In the genomic region with DNA sequence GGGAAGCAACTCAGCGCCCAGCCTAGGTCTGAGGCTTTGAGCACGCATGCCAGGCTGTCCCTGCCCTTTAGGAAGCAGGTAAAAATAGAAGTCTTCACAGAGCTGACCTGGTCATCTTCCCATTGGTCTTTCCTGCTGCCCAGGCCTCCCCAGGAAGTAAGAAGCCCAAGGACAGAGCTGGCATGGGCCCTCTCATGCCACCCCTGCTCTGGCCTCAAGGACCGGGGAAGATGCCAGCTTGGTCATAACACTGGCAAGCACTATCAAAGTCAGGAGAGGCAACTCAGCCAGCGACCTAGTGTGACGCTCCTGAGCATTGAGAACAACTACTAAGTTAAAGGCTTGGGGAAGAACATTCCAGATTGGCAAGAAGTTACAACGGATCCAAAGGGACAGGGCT, we compare ENCODE assay signal across 13 mouse cellular contexts. TPM values are rescaled to one million over a fixed set of nuclear protein-coding genes. Genes with fewer than 3 reads are reported as not detected.
DNase-seq lines count a peak whose midpoint lies in the region; ATAC-seq and TF ChIP-seq lines count a peak whose summit lies in the region.
"Had no signal": no experiment of that assay in that cellular context is flagged by ENCODE, and none has a peak within 500 bp of the region (broad histone marks: within the 10 kb centered on the region; RNA-seq: fewer than 3 reads in every experiment).

No protein-coding gene starts in this region.

- H3K4me3 ChIP-seq in intestine, postnatal 0 days (ENCODE audit: low read depth, low read length) = no peak overlapping the region
- no peak overlapping the region for H3K4me3 ChIP-seq in hindbrain, embryonic 16.5 days (ENCODE audit: low read length)
- H3K4me3 ChIP-seq: embryonic facial prominence, embryonic 15.5 days; forebrain, embryonic 12.5 days; liver, embryonic 12.5 days; lung, embryonic 15.5 days; stomach, embryonic 15.5 days had no signal

- no peak overlapping the region for H3K27ac ChIP-seq in intestine, postnatal 0 days (ENCODE audit: low read depth, low read length)
- no peak overlapping the region for H3K27ac ChIP-seq in hindbrain, embryonic 16.5 days (ENCODE audit: low read depth, low read length)
- H3K27ac ChIP-seq: embryonic facial prominence, embryonic 15.5 days; forebrain, embryonic 12.5 days; liver, embryonic 12.5 days; stomach, embryonic 15.5 days had no signal

- no peak for TF ChIP-seq CTCF in intestine, postnatal 0 days (IDR thresholded peaks at IDR 0.05; ENCODE audit: low read depth)

- WGBS in intestine, postnatal 0 days = 92% methylated on average over 6 of the region's 6 CpGs
- WGBS in hindbrain, embryonic 16.5 days = 93% methylated on average over 6 of the region's 6 CpGs

- H3K4me2 ChIP-seq in intestine, postnatal 0 days (replicated peaks; ENCODE audit: low read depth) = no peak overlapping the region
- no peak overlapping the region for H3K4me2 ChIP-seq in hindbrain, embryonic 16.5 days (ENCODE audit: low read length)
- H3K4me2 ChIP-seq: embryonic facial prominence, embryonic 15.5 days; forebrain, embryonic 12.5 days; liver, embryonic 12.5 days; lung, embryonic 15.5 days; stomach, embryonic 15.5 days had no signal

- H3K27me3 ChIP-seq in intestine, postnatal 0 days (replicated peaks; ENCODE audit: control insufficient read depth, insufficient read depth, low read length) = no peaks in the 10 kb centered on the region
- no peaks in the 10 kb centered on the region for H3K27me3 ChIP-seq in hindbrain, embryonic 16.5 days (replicated peaks; ENCODE audit: control insufficient read depth, insufficient read depth, low read length)
- H3K27me3 ChIP-seq: stomach, embryonic 15.5 days had no signal

- H3K9me3 ChIP-seq in intestine, postnatal 0 days (ENCODE audit: control insufficient read depth) = no peaks in the 10 kb centered on the region
- H3K9me3 ChIP-seq in hindbrain, embryonic 16.5 days (ENCODE audit: control insufficient read depth, low read length) = no peaks in the 10 kb centered on the region
- H3K9me3 ChIP-seq: embryonic facial prominence, embryonic 15.5 days; forebrain, embryonic 12.5 days; liver, embryonic 12.5 days; lung, embryonic 15.5 days; stomach, embryonic 15.5 days had no signal

- intact Hi-C loops in gastrocnemius, postnatal 36 days (cut with DNase I) = no loop called here

- H3K9ac ChIP-seq in intestine, postnatal 0 days (ENCODE audit: low read depth, low read length) = no peak overlapping the region
- H3K9ac ChIP-seq in hindbrain, embryonic 16.5 days (ENCODE audit: low read depth, low read length) = no peak overlapping the region
- H3K9ac ChIP-seq: embryonic facial prominence, embryonic 15.5 days; forebrain, embryonic 12.5 days; liver, embryonic 12.5 days; lung, embryonic 15.5 days; stomach, embryonic 15.5 days had no signal

- no peaks in the 10 kb centered on the region for H3K36me3 ChIP-seq in intestine, postnatal 0 days (ENCODE audit: control insufficient read depth, insufficient read depth)
- H3K36me3 ChIP-seq in hindbrain, embryonic 16.5 days (ENCODE audit: control insufficient read depth, insufficient read depth, low read length) = no peaks in the 10 kb centered on the region
- H3K36me3 ChIP-seq: embryonic facial prominence, embryonic 15.5 days; forebrain, embryonic 12.5 days; liver, embryonic 12.5 days; lung, embryonic 15.5 days; stomach, embryonic 15.5 days had no signal

- ATAC-seq in intestine, postnatal 0 days = no peak
- no peak for ATAC-seq in hindbrain, embryonic 16.5 days
- ATAC-seq: liver, embryonic 12.5 days had no signal

- DNase-seq in lung, postnatal 36 days = peak; percentile 12
- DNase-seq in lung, postnatal 25 days (ENCODE audit: low spot score) = no peak
- peak; percentile 84 for DNase-seq in adrenal gland, postnatal 25 days
- DNase-seq in gastrocnemius, postnatal 36 days = peak; percentile 32 to 63
- DNase-seq in layer of hippocampus, adult 9-11 months = no peak
- DNase-seq: kidney, postnatal 14 days had no signal

- peaks cover 24% of the 10 kb centered on the region for H3K4me1 ChIP-seq in intestine, postnatal 0 days (replicated peaks; ENCODE audit: control insufficient read depth, insufficient read depth, low read length)
- H3K4me1 ChIP-seq in hindbrain, embryonic 16.5 days (ENCODE audit: control insufficient read depth, insufficient read depth, low read depth, low read length) = peaks cover 30% of the 10 kb centered on the region

RNA-seq across cellular contexts. Expression of a gene that starts 38.5 kb away (rescaled TPM):
- 100 and 121 TPM in 2 replicates for total RNA-seq in adrenal gland, postnatal 25 days (2021)
- 1 to 10 TPM; 1.6 to 3.0 TPM for total RNA-seq in gastrocnemius, postnatal 36 days (2021)
- 6.5 and 7.6 TPM in 2 replicates for polyA plus RNA-seq in intestine, postnatal 0 days (2015; fragmentation: Nextera tagmentation; extraction: Ambion mirVana)
- 23.4 and 24.8 TPM in 2 replicates for polyA plus RNA-seq in hindbrain, embryonic 16.5 days (2015; fragmentation: Nextera tagmentation; extraction: Ambion mirVana)

Comparison
In these comparisons a context has a peak if more than half of its experiments do, and no peak if none do; other contexts are left out.
1. DNase-seq: peak in lung, postnatal 36 days (single experiment), adrenal gland, postnatal 25 days (single experiment) and gastrocnemius, postnatal 36 days (2 of 2); none in lung, postnatal 25 days (single experiment) and layer of hippocampus, adult 9-11 months (single experiment).
2. RNA of a gene that starts 38.5 kb away (total RNA-seq): 100 to 121 TPM in adrenal gland, postnatal 25 days; 1.6 to 3.0 TPM in gastrocnemius, postnatal 36 days; every median in the first group is over 10 times any median in the second.